ENCODE assay signal across 8 mouse cellular contexts in the genomic region with DNA sequence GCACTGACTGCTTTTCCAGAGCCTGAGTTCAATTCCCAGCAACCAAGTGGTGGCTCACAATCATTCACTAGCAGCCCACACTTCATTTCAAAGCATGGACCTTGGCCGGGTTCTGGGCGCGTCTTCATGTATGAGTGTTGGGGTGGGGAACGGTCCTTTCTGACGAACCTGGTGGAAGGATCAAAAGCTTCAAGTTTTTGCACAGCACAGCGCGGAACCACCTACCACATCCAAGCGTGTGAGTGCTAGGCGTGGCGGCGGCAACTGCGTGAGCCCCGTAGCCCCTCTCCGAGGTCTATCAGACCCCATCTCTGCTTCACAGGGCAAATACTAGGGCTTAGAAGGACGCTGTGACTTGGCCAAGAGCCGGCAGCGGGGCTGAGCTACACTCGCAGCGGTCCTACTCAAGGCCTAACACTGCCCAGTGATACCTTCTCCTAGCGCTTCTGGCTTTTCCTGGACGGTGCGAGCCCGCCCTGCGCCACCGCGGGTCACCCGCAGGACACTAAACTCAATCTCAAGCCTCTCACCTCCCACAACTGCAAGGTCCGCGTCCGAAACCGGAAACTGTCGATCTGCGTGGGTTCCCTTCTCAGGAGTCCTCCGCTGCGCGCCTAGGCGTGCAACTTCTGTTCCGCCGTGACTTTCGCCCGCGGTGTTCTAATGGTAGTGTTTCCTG. TPM values are rescaled to one million over a fixed set of nuclear protein-coding genes. Genes with fewer than 3 reads are reported as not detected.
DNase-seq lines count a peak whose midpoint lies in the region; ATAC-seq and TF ChIP-seq lines count a peak whose summit lies in the region.

No protein-coding gene starts in this region.

- TF ChIP-seq CTCF in bone marrow macrophage, adult 2 months (IDR thresholded peaks at IDR 0.05; ENCODE audit: low read depth, low read length): no peak
- TF ChIP-seq CTCF in spleen, adult 2 months (IDR thresholded peaks at IDR 0.05; ENCODE audit: extremely low read depth, insufficient read depth, insufficient read length, insufficient replicate concordance): no peak

- peaks cover 26% of the 10 kb centered on the region for H3K36me3 ChIP-seq in embryonic facial prominence, embryonic 15.5 days
- H3K36me3 ChIP-seq in limb, embryonic 14.5 days (ENCODE audit: control insufficient read depth, insufficient read depth, low read length): peaks cover 17% of the 10 kb centered on the region
- 0 out of 2 replicates have a peak, but pooled peaks cover 2% of the 10 kb centered on the region for H3K36me3 ChIP-seq in midbrain, embryonic 16.5 days (ENCODE audit: control insufficient read depth, insufficient read depth, low read length)
- H3K36me3 ChIP-seq in spleen, adult 2 months (ENCODE audit: control insufficient read depth, insufficient read depth, low read length): peaks cover 2% of the 10 kb centered on the region; the same call in 1 of the 2 replicates

- H3K9me3 ChIP-seq in embryonic facial prominence, embryonic 15.5 days (replicated peaks): no peaks in the 10 kb centered on the region
- no peaks in the 10 kb centered on the region for H3K9me3 ChIP-seq in limb, embryonic 14.5 days (ENCODE audit: control insufficient read depth, low read length)
- H3K9me3 ChIP-seq in midbrain, embryonic 16.5 days (replicated peaks; ENCODE audit: control insufficient read depth, low read length, poor library complexity, severe bottlenecking): no peaks in the 10 kb centered on the region

- H3K4me1 ChIP-seq in bone marrow macrophage, adult 2 months (ENCODE audit: control insufficient read depth, insufficient read depth, low read length): peaks cover 27% of the 10 kb centered on the region
- H3K4me1 ChIP-seq in embryonic facial prominence, embryonic 15.5 days: peaks cover 8% of the 10 kb centered on the region; the same call in 1 of the 2 replicates
- H3K4me1 ChIP-seq in limb, embryonic 14.5 days (ENCODE audit: control insufficient read depth, insufficient read depth, low read length): no peaks in the 10 kb centered on the region
- H3K4me1 ChIP-seq in midbrain, embryonic 16.5 days (ENCODE audit: control insufficient read depth, insufficient read depth, low read length): peaks cover 3% of the 10 kb centered on the region
- peaks cover 3% of the 10 kb centered on the region; the same call in 1 of the 2 replicates for H3K4me1 ChIP-seq in spleen, adult 2 months (ENCODE audit: control insufficient read depth, insufficient read depth, insufficient read length)

- peak; percentile 87; the same call in 1 of the 2 replicates for ATAC-seq in embryonic facial prominence, embryonic 15.5 days (ENCODE audit: insufficient number of reproducible peaks, low FRiP score, low TSS enrichment, low read depth)
- ATAC-seq in limb, embryonic 14.5 days (ENCODE audit: low FRiP score, low read depth): peak; percentile 92
- peak; percentile 94 for ATAC-seq in midbrain, embryonic 16.5 days

- no peaks in the 10 kb centered on the region for H3K27me3 ChIP-seq in embryonic facial prominence, embryonic 15.5 days
- H3K27me3 ChIP-seq in limb, embryonic 14.5 days (ENCODE audit: control insufficient read depth, insufficient read depth, low read length): no peaks in the 10 kb centered on the region
- H3K27me3 ChIP-seq in midbrain, embryonic 16.5 days (ENCODE audit: control insufficient read depth, insufficient read depth, low read depth, low read length): no peaks in the 10 kb centered on the region
- H3K27me3 ChIP-seq in spleen, adult 2 months (ENCODE audit: control insufficient read depth, insufficient read depth, low read length): no peaks in the 10 kb centered on the region

- peak; percentile 90 for DNase-seq in B cell, adult 2 months
- peak; percentile 77 to 86 for DNase-seq in heart, adult 9 months (ENCODE audit: low spot score in 2 of 2)
- peak; percentile 91 for DNase-seq in kidney, adult 9 months
- peak; percentile 91 for DNase-seq in limb, embryonic 14.5 days (ENCODE audit: low spot score)
- peak; percentile 78 to 80 for DNase-seq in spleen, adult 2 months (ENCODE audit: low read depth in 1 of 2, low spot score in 2 of 2)

- H3K27ac ChIP-seq in bone marrow macrophage, adult 2 months (ENCODE audit: insufficient read depth, low read depth, low read length): peak overlapping the region; percentile 68
- H3K27ac ChIP-seq in embryonic facial prominence, embryonic 15.5 days (replicated peaks): peak overlapping the region; percentile 89
- H3K27ac ChIP-seq in limb, embryonic 14.5 days (replicated peaks; ENCODE audit: low read depth, low read length): peak overlapping the region; percentile 88
- peak overlapping the region; percentile 84 for H3K27ac ChIP-seq in midbrain, embryonic 16.5 days (ENCODE audit: low read length)
- peak overlapping the region; percentile 85 for H3K27ac ChIP-seq in spleen, adult 2 months (ENCODE audit: insufficient read depth, low read length)

- under 1% methylated on average over 42 of the region's 42 CpGs for WGBS in embryonic facial prominence, embryonic 15.5 days
- WGBS in limb, embryonic 14.5 days: under 1% methylated on average over 41 of the region's 42 CpGs
- under 1% methylated on average over 41 of the region's 42 CpGs for WGBS in midbrain, embryonic 16.5 days
- under 1% methylated on average over 42 of the region's 42 CpGs for WGBS in spleen, adult 2 months

- H3K9ac ChIP-seq in embryonic facial prominence, embryonic 15.5 days: peak overlapping the region; percentile 93
- peak overlapping the region; percentile 93 for H3K9ac ChIP-seq in limb, embryonic 14.5 days (ENCODE audit: low read depth, low read length, severe bottlenecking)
- peak overlapping the region; percentile 95 for H3K9ac ChIP-seq in midbrain, embryonic 16.5 days (ENCODE audit: low read depth, low read length)

- no peak for TF ChIP-seq POLR2A in bone marrow macrophage, adult 2 months (IDR thresholded peaks at IDR 0.05; ENCODE audit: borderline replicate concordance, low read depth, low read length)
- peak; percentile 67; the same call in 1 of the 2 replicates for TF ChIP-seq POLR2A in limb, embryonic 14.5 days (IDR thresholded peaks at IDR 0.05; ENCODE audit: borderline replicate concordance, extremely low read depth, insufficient read depth, insufficient read length)
- peak; percentile 64; the same call in 1 of the 2 replicates for TF ChIP-seq POLR2A in spleen, adult 2 months (IDR thresholded peaks at IDR 0.05; ENCODE audit: low read depth, low read length)

- H3K4me2 ChIP-seq in embryonic facial prominence, embryonic 15.5 days (replicated peaks): peak overlapping the region; percentile 72
- H3K4me2 ChIP-seq in limb, embryonic 14.5 days (replicated peaks; ENCODE audit: low read depth, low read length, severe bottlenecking): peak overlapping the region; percentile 77
- peak overlapping the region; percentile 89 for H3K4me2 ChIP-seq in midbrain, embryonic 16.5 days (ENCODE audit: low read length)

- peak overlapping the region; percentile 98 for H3K4me3 ChIP-seq in bone marrow macrophage, adult 2 months (ENCODE audit: insufficient read depth, low read length)
- H3K4me3 ChIP-seq in embryonic facial prominence, embryonic 15.5 days (replicated peaks): peak overlapping the region; percentile 71
- peak overlapping the region; percentile 71 for H3K4me3 ChIP-seq in limb, embryonic 14.5 days (replicated peaks; ENCODE audit: low read length)
- H3K4me3 ChIP-seq in midbrain, embryonic 16.5 days (ENCODE audit: low read depth, low read length): peak overlapping the region; percentile 86
- peak overlapping the region; percentile 99 for H3K4me3 ChIP-seq in spleen, adult 2 months (ENCODE audit: extremely low read depth, insufficient read depth, insufficient read length)

RNA-seq across cellular contexts. Expression of a gene that starts 0.5 kb away (rescaled TPM):
- 9.0 and 11.2 TPM in 2 replicates for polyA plus RNA-seq in bone marrow macrophage, adult 2 months (2012; ENCODE audit: insufficient read depth, insufficient read length, missing spikeins)
- 20.1 and 21.1 TPM in 2 replicates for polyA plus RNA-seq in embryonic facial prominence, embryonic 15.5 days (2015; fragmentation: Nextera tagmentation; extraction: Ambion mirVana)
- polyA plus RNA-seq in limb, embryonic 14.5 days (2012; rRNA removed): 16.6 and 20.0 TPM in 2 replicates
- polyA plus RNA-seq in limb, embryonic 14.5 days (2014; fragmentation: Nextera tagmentation; extraction: Ambion mirVana): 9.0 and 13.0 TPM in 2 replicates
- 12.2 and 16.3 TPM in 2 replicates for polyA plus RNA-seq in midbrain, embryonic 16.5 days (2015; fragmentation: Nextera tagmentation; extraction: Ambion mirVana)
- polyA plus RNA-seq in spleen, adult 2 months (2012; rRNA removed): 6.9 and 8.3 TPM in 2 replicates

RNA-seq across cellular contexts. Expression of a gene that starts 35.6 kb away (rescaled TPM):
- 20.4 and 22.5 TPM in 2 replicates for polyA plus RNA-seq in bone marrow macrophage, adult 2 months (2012; ENCODE audit: insufficient read depth, insufficient read length, missing spikeins)
- 12.1 and 12.8 TPM in 2 replicates for polyA plus RNA-seq in embryonic facial prominence, embryonic 15.5 days (2015; fragmentation: Nextera tagmentation; extraction: Ambion mirVana)
- 11.0 and 14.9 TPM in 2 replicates for polyA plus RNA-seq in limb, embryonic 14.5 days (2012; rRNA removed)
- 5.0 and 5.2 TPM in 2 replicates for polyA plus RNA-seq in limb, embryonic 14.5 days (2014; fragmentation: Nextera tagmentation; extraction: Ambion mirVana)
- polyA plus RNA-seq in midbrain, embryonic 16.5 days (2015; fragmentation: Nextera tagmentation; extraction: Ambion mirVana): 9.2 and 12.3 TPM in 2 replicates
- polyA plus RNA-seq in spleen, adult 2 months (2012; rRNA removed): 11.0 and 12.1 TPM in 2 replicates

Comparison
In these comparisons a context has a peak if more than half of its experiments do, and no peak if none do; other contexts are left out.
1. Peak in every context shown above with its lines: DNase-seq, ATAC-seq, H3K4me3 ChIP-seq and H3K27ac ChIP-seq.